Mouse (Mus musculus) urinary bladder, postnatal 0 days (tissue): ENCODE data around the gene Mbtps1. TPM values are rescaled to one million over a fixed set of nuclear protein-coding genes. Genes with fewer than 3 reads are reported as not detected.

Experiments used
- polyA plus RNA-seq: library from polyadenylated mRNA; unstranded; fragments of >200 nt; fragmentation: Nextera tagmentation; extraction: Ambion mirVana; gene quantifications from 2 replicates; pipeline ENCODE4 v1.2.1, GENCODE M21; 2015

Mbtps1 gene
- 51.5 and 57.5 TPM in 2 replicates for polyA plus RNA-seq

GRCm38 (mm10) chr8:119558603-119559401 is at the start of gene Mbtps1:
Mbtps1 (minus strand) TSS chr8:119558735.

GRCm38 (mm10) chr8:119604996-119605395 is 46.5 kb upstream of the Mbtps1 start, which contains the start of gene Taf1c:
Taf1c (minus strand) TSS chr8:119605222.

GRCm38 (mm10) chr8:119574437-119575365 is 16.2 kb upstream of the Mbtps1 start, which contains the start of the genes Hsdl1 and Dnaaf1:
Hsdl1 (minus strand) TSS chr8:119575183.
Dnaaf1 (plus strand) TSS chr8:119575235.

GRCm38 (mm10) chr8:119501598-119501997 is 56.9 kb downstream of the Mbtps1 start, which contains the start of gene Slc38a8:
Slc38a8 (minus strand) TSS chr8:119501698.

Other genes starting within 250 kb of the Mbtps1 start
- gene Hsbp1, start 214.2 kb downstream of the Mbtps1 start, polyA plus RNA-seq = 285 and 286 TPM in 2 replicates
- gene Mlycd, start 163.9 kb downstream of the Mbtps1 start, polyA plus RNA-seq = 14.3 and 14.4 TPM in 2 replicates
- gene Osgin1, start 124.6 kb downstream of the Mbtps1 start, polyA plus RNA-seq = 14.7 and 14.8 TPM in 2 replicates
- gene Necab2, start 112.0 kb downstream of the Mbtps1 start, polyA plus RNA-seq = 0.08 and 0.10 TPM in 2 replicates
- not detected in 2 replicates for gene Slc38a8, start 57.0 kb downstream of the Mbtps1 start, polyA plus RNA-seq
- 21.4 and 22.7 TPM in 2 replicates for gene Hsdl1, start 16.4 kb upstream of the Mbtps1 start, polyA plus RNA-seq
- 0.10 TPM in 1 of 2 replicates, not detected in the other for gene Dnaaf1, start 16.5 kb upstream of the Mbtps1 start, polyA plus RNA-seq
- gene Taf1c, start 46.5 kb upstream of the Mbtps1 start, polyA plus RNA-seq = 5.7 and 6.3 TPM in 2 replicates
- not detected in 2 replicates for gene Adad2, start 54.0 kb upstream of the Mbtps1 start, polyA plus RNA-seq
- gene Kcng4, start 76.9 kb upstream of the Mbtps1 start, polyA plus RNA-seq = 0.35 and 0.51 TPM in 2 replicates
- 94.8 and 115 TPM in 2 replicates for gene Wfdc1, start 107.6 kb upstream of the Mbtps1 start, polyA plus RNA-seq
- 1.4 and 1.7 TPM in 2 replicates for gene Atp2c2, start 141.3 kb upstream of the Mbtps1 start, polyA plus RNA-seq
- 9.9 and 10.4 TPM in 2 replicates for gene Tldc1, start 219.7 kb upstream of the Mbtps1 start, polyA plus RNA-seq